Mouse (Mus musculus): ENCODE results near the gene Pxylp1. TPM values are rescaled to one million over a fixed set of nuclear protein-coding genes. Genes with fewer than 3 reads are reported as not detected.

The Pxylp1 gene
- total RNA-seq, 2 experiments from 2014 or later, result 14.5 to 16.3 TPM

DNA sequence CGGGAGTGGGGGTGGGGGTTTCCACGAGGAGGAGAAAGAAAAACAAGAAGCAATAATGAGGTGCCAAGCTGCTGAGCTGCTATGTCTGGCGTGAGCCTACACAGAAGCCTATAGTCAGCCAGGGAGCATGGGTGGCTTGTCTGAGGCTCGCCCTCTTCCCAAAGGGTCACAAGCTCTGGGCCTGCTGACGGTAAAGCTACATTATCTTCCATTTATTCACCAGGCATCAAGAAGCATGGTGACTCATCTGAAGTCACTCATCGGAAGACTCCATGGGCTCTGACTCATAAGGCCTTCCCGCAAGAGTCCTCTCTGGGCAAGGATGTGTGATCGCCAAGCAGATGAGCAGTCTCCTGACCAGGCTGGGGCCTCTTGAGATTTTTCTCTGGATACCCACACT is 110.4 kb downstream of the Pxylp1 start:
- DNase-seq (ENCODE audit: low spot score in 2 of 2), result no peak

Other genes starting within 250 kb of the Pxylp1 start
- 10 to 100 TPM; 42.4 to 45.3 TPM for gene Zbtb38, start 139.8 kb downstream of the Pxylp1 start, total RNA-seq (2021)
- 1 to 10 TPM; 5.7 to 6.9 TPM for gene Spsb4, start 126.2 kb upstream of the Pxylp1 start, total RNA-seq (2021)
- gene Slc25a36, start 218.5 kb upstream of the Pxylp1 start, total RNA-seq (2021), result 10 to 100 TPM; 88.7 to 92.7 TPM

Data from layer of hippocampus, postnatal 14 days (tissue).